Mouse (Mus musculus) erythroblast, embryonic 14.5 days (primary cell): Measurements from ENCODE around the gene Mydgf.

Source experiments
- GATA1 ChIP-seq: IDR thresholded peaks from 2 replicates; pipeline ENCODE4 v1.6.1; 2012; ENCODE audit warnings: low read length, inconsistent platforms, mixed read lengths
- TAL1 ChIP-seq: IDR thresholded peaks from 3 replicates; pipeline ENCODE4 v1.6.1; 2012; ENCODE audit warnings: low read length, inconsistent platforms, mixed read lengths

- no peak for TF ChIP-seq GATA1
- TF ChIP-seq TAL1: no peak
Observed at GRCm38 (mm10) chr17:56206986-56207674, 23.4 kb upstream of the Mydgf start.
